Mouse (Mus musculus) cerebellum, adult 2 months (tissue): Measurements from ENCODE around the gene Slc41a3.

Source experiments
- CTCF ChIP-seq: fragments of 200-500 bp; IDR thresholded peaks from 2 replicates; pipeline ENCODE4 v1.5.1; 2011; ENCODE audit warnings: low read depth, mild to moderate bottlenecking, control low read depth, low read length, moderate library complexity, borderline replicate concordance; ENCODE audit not compliant: insufficient read depth
- POLR2A ChIP-seq: fragments of 200-500 bp; IDR thresholded peaks from 2 replicates; pipeline ENCODE4 v1.6.1; 2011; ENCODE audit warnings: low read length, control low read depth, borderline replicate concordance; ENCODE audit not compliant: insufficient read depth

DNA sequence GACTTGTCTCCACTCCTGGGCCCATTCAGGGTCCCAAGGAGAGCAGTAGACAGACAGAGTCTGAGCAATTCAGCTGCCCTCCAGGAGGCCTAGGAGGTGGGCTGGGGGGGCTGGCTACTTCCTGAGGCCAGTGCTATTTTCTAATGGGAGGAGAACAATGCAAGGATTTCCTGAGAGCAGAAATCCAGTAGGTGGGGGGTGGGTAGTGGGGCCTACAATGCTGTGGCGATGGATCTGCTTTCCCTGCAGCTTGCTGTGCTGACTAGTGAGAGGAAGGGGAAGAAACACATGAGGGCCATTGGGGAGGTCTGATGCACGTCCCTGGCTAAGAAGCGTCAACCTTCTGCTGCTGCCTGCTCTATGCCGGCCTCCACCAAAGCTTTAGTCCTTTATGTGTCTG, 74.2 kb downstream of the Slc41a3 start:
- TF ChIP-seq CTCF, result no peak
- no peak for TF ChIP-seq POLR2A
